Mouse (Mus musculus) liver, embryonic 14.5 days (tissue): Measurements from ENCODE around the gene Nt5dc2. TPM values are rescaled to one million over a fixed set of nuclear protein-coding genes. Genes with fewer than 3 reads are reported as not detected.

Experiments used
- ATAC-seq: fragments of 200-750 bp; cut with Nextera tagmentation; 2 replicates; pipeline ENCODE4 v1.8.0; 2017; ENCODE audit warnings: moderate number of reproducible peaks, mild to moderate bottlenecking, moderate library complexity; ENCODE audit not compliant: insufficient read depth
- DNase-seq, 3 experiments: peaks; one replicate each; pipeline ENCODE4 v3.0.0-alpha.2; 2012 to 2013; ENCODE audit warnings: low read depth in 3 of 3, low spot score in 3 of 3
- H3K27ac ChIP-seq: fragments of 300-500 bp; sonication (generic); 2 replicates; pipeline ENCODE4 v1.5.1; 2014; ENCODE audit warnings: moderate library complexity, mild to moderate bottlenecking, control low read depth, inconsistent platforms
- H3K27me3 ChIP-seq: fragments of 300-500 bp; sonication (generic); 2 replicates; pipeline ENCODE4 v1.6.1; 2014; ENCODE audit warnings: mild to moderate bottlenecking, low read length, moderate library complexity; ENCODE audit not compliant: control insufficient read depth, insufficient read depth
- H3K36me3 ChIP-seq: fragments of 300-500 bp; sonication (generic); replicated peaks from 2 replicates; pipeline ENCODE4 v1.6.1; 2014; ENCODE audit warnings: low read depth; ENCODE audit not compliant: control insufficient read depth, insufficient read depth
- H3K4me1 ChIP-seq, 2 experiments: fragments of 200-500 bp in 1 of 2; fragments of 300-500 bp in 1 of 2; sonication (generic) in 1 of 2; replicated peaks; 2 replicates each; pipeline ENCODE4 v1.6.1; 2012 to 2014; ENCODE audit warnings: antibody characterized with exemption in 1 of 2, inconsistent platforms in 1 of 2, low read length in 1 of 2; ENCODE audit not compliant: control insufficient read depth in 2 of 2, insufficient read depth in 2 of 2
- H3K4me2 ChIP-seq: fragments of 300-500 bp; sonication (generic); 2 replicates; pipeline ENCODE4 v1.6.1; 2014; ENCODE audit warnings: low read depth, mild to moderate bottlenecking, control low read depth, moderate library complexity
- H3K4me3 ChIP-seq, 2 experiments: fragments of 200-500 bp in 1 of 2; fragments of 300-500 bp in 1 of 2; sonication (generic) in 1 of 2; 2 replicates each; pipeline ENCODE4 v1.5.1; 2012 to 2014; ENCODE audit warnings: low read depth in 2 of 2, low read length in 2 of 2, mild to moderate bottlenecking in 2 of 2, control low read depth in 1 of 2, inconsistent platforms in 1 of 2, moderate library complexity in 1 of 2; ENCODE audit not compliant: insufficient read depth in 1 of 2
- H3K9ac ChIP-seq: fragments of 300-500 bp; sonication (generic); replicated peaks from 2 replicates; pipeline ENCODE4 v1.6.1; 2014; ENCODE audit warnings: mild to moderate bottlenecking, control low read depth, moderate library complexity
- H3K9me3 ChIP-seq: fragments of 300-500 bp; sonication (generic); 2 replicates; pipeline ENCODE4 v1.6.1; 2016; ENCODE audit warnings: low read length, mixed read lengths; ENCODE audit not compliant: control insufficient read depth
- CTCF ChIP-seq: IDR thresholded peaks from 2 replicates; pipeline ENCODE4 v1.5.1; 2016; ENCODE audit warnings: antibody characterized with exemption, low read depth, control low read depth
- EP300 ChIP-seq: IDR thresholded peaks from 2 replicates; pipeline ENCODE4 v1.6.1; 2016; ENCODE audit warnings: antibody characterized with exemption, low read depth
- WGBS: fragments of 180-500 bp; shearing (Covaris S2); extraction: QIAGEN DNeasy Blood & Tissue Kit; methylation state at CpG from one replicate; pipeline ENCODE4 v1.1.7; 2014; ENCODE audit not compliant: insufficient replicate concordance; 5-methylcytosine and 5-hydroxymethylcytosine counted together
- polyA plus RNA-seq, 2 experiments: library from polyadenylated mRNA; depleted of rRNA in 1 of 2; stranded (reverse) in 1 of 2; unstranded in 1 of 2; fragments of >200 nt; fragmentation: Nextera tagmentation in 1 of 2; extraction: Ambion mirVana in 1 of 2; gene quantifications; 2 replicates each; pipeline versions ENCODE4 v1.2.1 to v1.2.3; 2012 to 2014

Nt5dc2 gene
- polyA plus RNA-seq, 2 experiments = 146 to 161 TPM

DNA sequence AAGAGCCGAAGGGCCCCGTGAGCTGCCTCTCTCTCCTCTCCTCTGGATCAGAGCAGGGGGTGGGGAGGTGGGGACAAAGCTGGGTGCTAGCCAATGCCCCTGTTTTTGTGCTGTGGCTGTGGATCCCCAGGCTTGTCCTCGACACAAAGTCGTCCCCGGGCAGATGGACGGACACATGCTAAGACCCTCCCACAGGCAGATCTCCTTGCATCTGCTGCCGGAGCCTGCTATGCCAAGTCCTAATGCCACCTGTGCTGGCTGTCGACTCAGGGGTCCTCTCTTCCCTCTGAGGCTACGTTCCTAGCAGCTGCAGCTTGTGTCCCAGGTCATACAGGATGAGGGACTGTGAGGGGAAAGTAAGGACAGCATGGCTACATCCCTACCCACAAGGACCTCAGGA, 36.0 kb downstream of the Nt5dc2 start:
- Histone ChIP-seq H3K27ac (no peak overlapping the region), H3K36me3 (peaks cover 11% of the 10 kb centered on the region), H3K4me3 (peak overlapping the region; percentile 11 to 20; a peak in 3 of 4 replicates), H3K9me3 (no peaks in the 10 kb centered on the region), H3K27me3 (no peaks in the 10 kb centered on the region), H3K4me1 (peaks cover 8% of the 10 kb centered on the region in 2 experiments), H3K9ac (no peak overlapping the region), H3K4me2 (no peak overlapping the region)
- WGBS = 37% methylated on average over 9 of the region's 9 CpGs
- TF ChIP-seq CTCF (no peak), EP300 (no peak)
- DNase-seq (no peak), ATAC-seq (no peak)

DNA sequence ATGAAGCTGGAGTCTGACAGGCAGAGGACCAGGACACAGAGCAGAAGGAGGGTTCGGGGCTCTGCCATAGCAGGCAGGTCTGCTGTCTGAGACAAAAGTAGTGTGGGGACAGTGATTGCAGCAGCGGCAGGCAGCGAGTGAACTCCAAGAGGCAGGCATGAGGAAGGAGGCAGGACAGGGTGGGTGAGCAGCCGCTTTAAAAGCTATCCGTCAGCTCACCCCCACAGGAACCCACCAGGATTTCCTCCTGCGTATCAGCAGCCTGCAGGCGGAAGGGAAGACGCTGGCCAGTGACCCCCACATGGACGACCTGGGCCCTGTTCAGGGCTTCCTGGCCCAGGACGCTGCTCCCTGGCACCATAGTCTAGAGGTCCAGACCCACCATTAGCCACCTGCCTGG, 37.6 kb downstream of the Nt5dc2 start, which contains the start of gene Stab1:
TSS of gene Stab1 (minus strand) at position 217 of the 400 bp plus-strand sequence.
- TF ChIP-seq CTCF (no peak), EP300 (no peak)
- ATAC-seq (no peak), DNase-seq (no peak)
- H3K4me3 ChIP-seq = peak within 1 kb of the TSS; percentile 18 to 20
- no peak within 1 kb of the TSS for H3K27ac ChIP-seq
- no peak within 1 kb of the TSS for H3K9ac ChIP-seq
- peaks cover 8% of the 10 kb centered on the region in 2 experiments for H3K4me1 ChIP-seq
- H3K27me3 ChIP-seq = no peaks in the 10 kb centered on the region
- H3K9me3 ChIP-seq = no peaks in the 10 kb centered on the region
- H3K4me2 ChIP-seq = no peak within 1 kb of the TSS
- 7% methylated on average over 10 of the region's 10 CpGs for WGBS
- peaks cover 26% of the 10 kb centered on the region for H3K36me3 ChIP-seq

DNA sequence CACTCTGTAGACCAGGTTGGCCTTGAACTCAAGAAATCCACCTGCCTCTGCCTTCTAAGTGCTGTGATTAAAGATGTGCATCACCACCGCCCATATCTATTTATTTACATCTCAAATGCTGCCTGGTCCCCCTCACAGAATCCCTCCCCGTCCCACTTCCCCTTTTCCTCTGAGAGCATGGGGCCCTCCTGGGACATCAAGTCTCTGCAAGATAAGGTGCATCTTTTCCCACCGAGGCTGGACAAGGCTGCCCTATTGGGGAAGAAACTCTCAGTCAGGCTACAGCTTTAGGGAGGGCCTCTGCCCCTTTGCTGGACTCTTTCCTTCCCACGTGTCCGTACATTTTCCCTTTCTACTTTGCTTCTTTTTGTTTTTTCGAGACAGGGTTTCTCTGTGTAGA, 38.7 kb downstream of the Nt5dc2 start:
- Histone ChIP-seq H3K27me3 (no peaks in the 10 kb centered on the region), H3K4me2 (no peak overlapping the region), H3K27ac (no peak overlapping the region), H3K9ac (no peak overlapping the region), H3K4me1 (0 out of 4 replicates have a peak, but pooled peaks cover under 1 to 2% of the 10 kb centered on the region in 2 experiments), H3K4me3 (no peak overlapping the region), H3K36me3 (peaks cover 33% of the 10 kb centered on the region), H3K9me3 (no peaks in the 10 kb centered on the region)
- DNase-seq (no peak), ATAC-seq (no peak)
- TF ChIP-seq EP300 (no peak), CTCF (no peak)
- 9% methylated on average over 6 of the region's 6 CpGs for WGBS

DNA sequence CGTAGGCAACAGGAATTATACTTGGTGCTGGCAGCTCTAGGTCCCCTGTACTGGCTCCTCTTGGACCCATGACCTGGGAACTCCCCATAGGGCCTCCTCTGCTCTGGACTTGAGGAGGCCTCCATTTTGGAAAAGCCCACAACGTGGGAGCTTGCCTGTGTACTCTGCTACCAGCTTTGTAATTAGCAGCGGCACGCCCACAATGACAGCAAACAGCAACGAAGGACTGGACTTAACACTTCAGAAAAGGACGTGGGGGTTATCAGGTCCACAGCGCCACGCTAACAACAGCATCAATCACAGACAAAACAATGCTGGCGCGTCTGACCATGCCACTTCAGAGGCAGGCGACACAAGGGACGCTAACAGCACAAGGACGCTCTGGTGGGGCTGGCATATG, 40.1 kb downstream of the Nt5dc2 start:
- no peak overlapping the region for H3K27ac ChIP-seq
- TF ChIP-seq CTCF = no peak
- TF ChIP-seq EP300 = no peak
- no peaks in the 10 kb centered on the region for H3K9me3 ChIP-seq
- DNase-seq = no peak
- ATAC-seq = no peak
- no peak overlapping the region for H3K4me3 ChIP-seq
- H3K4me1 ChIP-seq = 0 out of 4 replicates have a peak, but pooled peaks cover 0 to 2% of the 10 kb centered on the region in 2 experiments
- H3K4me2 ChIP-seq = no peak overlapping the region
- peaks cover 40% of the 10 kb centered on the region for H3K36me3 ChIP-seq
- H3K9ac ChIP-seq = no peak overlapping the region
- no peaks in the 10 kb centered on the region for H3K27me3 ChIP-seq
- 78% methylated on average over 13 of the region's 13 CpGs for WGBS

DNA sequence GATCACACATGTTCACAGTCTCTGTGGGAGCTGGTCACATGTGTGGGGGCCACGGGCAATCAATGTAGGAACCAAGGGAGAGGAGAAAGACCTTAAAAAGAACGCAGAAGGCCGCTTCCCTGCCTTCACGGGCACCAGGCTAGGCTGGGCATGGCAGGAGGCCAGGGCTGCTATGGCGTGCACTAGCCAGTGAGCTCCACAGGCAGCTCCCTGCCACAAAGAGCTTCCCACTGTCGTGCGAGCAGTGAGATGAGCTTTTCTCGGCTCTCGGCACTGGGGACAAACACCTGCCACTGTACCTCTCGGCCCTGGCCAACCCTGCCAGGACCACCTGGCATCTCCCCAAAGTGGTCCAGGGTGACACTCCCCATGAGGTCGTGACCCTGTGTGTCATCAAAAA, 40.5 kb downstream of the Nt5dc2 start:
- ATAC-seq (no peak), DNase-seq (no peak)
- 81% methylated on average over 11 of the region's 11 CpGs for WGBS
- 0 out of 4 replicates have a peak, but pooled peaks cover 0 to 1% of the 10 kb centered on the region in 2 experiments for H3K4me1 ChIP-seq
- H3K9ac ChIP-seq = no peak overlapping the region
- H3K4me3 ChIP-seq = no peak overlapping the region
- H3K4me2 ChIP-seq = no peak overlapping the region
- H3K36me3 ChIP-seq = peaks cover 45% of the 10 kb centered on the region
- H3K27ac ChIP-seq = no peak overlapping the region
- H3K27me3 ChIP-seq = no peaks in the 10 kb centered on the region
- TF ChIP-seq EP300 (no peak), CTCF (no peak)
- no peaks in the 10 kb centered on the region for H3K9me3 ChIP-seq
